Mouse (Mus musculus): ENCODE data around the gene Foxp4. TPM values are rescaled to one million over a fixed set of nuclear protein-coding genes. Genes with fewer than 3 reads are reported as not detected.
A peak's percentile ranks its signal among the peaks of the same experiment; 100 is the strongest.

Foxp4 gene
- polyA plus RNA-seq (2014; fragmentation: Nextera tagmentation; extraction: Ambion mirVana) = 34.5 and 35.8 TPM in 2 replicates

- peak within 1 kb of the TSS; percentile 93 for H3K4me2 ChIP-seq (ENCODE audit: low read depth)
- no peaks in the 10 kb centered on the region for H3K27me3 ChIP-seq (ENCODE audit: control insufficient read depth, insufficient read depth, low read length)
- peak; percentile 78 for ATAC-seq (ENCODE audit: insufficient read depth, low FRiP score, low TSS enrichment)
- no peaks in the 10 kb centered on the region for H3K36me3 ChIP-seq (ENCODE audit: control insufficient read depth, insufficient read depth, low read length)
- under 1% methylated on average over 86 of the region's 91 CpGs for WGBS
- H3K27ac ChIP-seq (ENCODE audit: low read depth, low read length) = peak within 1 kb of the TSS; percentile 94
- H3K4me1 ChIP-seq (ENCODE audit: control insufficient read depth, insufficient read depth, low read length) = peaks cover 31% of the 10 kb centered on the region
- DNase-seq (ENCODE audit: low spot score) = peak; percentile 95
- no peaks in the 10 kb centered on the region for H3K9me3 ChIP-seq (ENCODE audit: control insufficient read depth, low read length)
- H3K4me3 ChIP-seq (ENCODE audit: low read depth, low read length) = peak within 1 kb of the TSS; percentile 80
- H3K9ac ChIP-seq (ENCODE audit: low read length) = peak within 1 kb of the TSS; percentile 93
These were observed at the start of gene Foxp4 for GRCm38 (mm10) chr17:47924383-47925339. TSS of gene Foxp4 (minus strand) at chr17:47924645.

GRCm38 (mm10) chr17:47973563-47974472 lies 49.4 kb upstream of the Foxp4 start:
- Histone ChIP-seq H3K4me1 (ENCODE audit: control insufficient read depth, insufficient read depth, low read length) (peaks cover 24% of the 10 kb centered on the region), H3K9ac (ENCODE audit: low read length) (peak overlapping the region; percentile 51), H3K4me2 (ENCODE audit: low read depth) (peak overlapping the region; percentile 74), H3K36me3 (ENCODE audit: control insufficient read depth, insufficient read depth, low read length) (no peaks in the 10 kb centered on the region), H3K9me3 (ENCODE audit: control insufficient read depth, low read length) (no peaks in the 10 kb centered on the region), H3K27ac (ENCODE audit: low read depth, low read length) (peak overlapping the region; percentile 77), H3K4me3 (ENCODE audit: low read depth, low read length) (peak overlapping the region; percentile 34), H3K27me3 (ENCODE audit: control insufficient read depth, insufficient read depth, low read length) (peaks cover 9% of the 10 kb centered on the region; the same call in 1 of the 2 replicates)
- DNase-seq (ENCODE audit: low spot score) (peak; percentile 81), ATAC-seq (ENCODE audit: insufficient read depth, low FRiP score, low TSS enrichment) (peak; percentile 35; the same call in 1 of the 2 replicates)
- 2% methylated on average over 61 of the region's 61 CpGs for WGBS

GRCm38 (mm10) chr17:47965885-47966505 lies 41.5 kb upstream of the Foxp4 start:
- Histone ChIP-seq H3K27me3 (ENCODE audit: control insufficient read depth, insufficient read depth, low read length) (no peaks in the 10 kb centered on the region), H3K36me3 (ENCODE audit: control insufficient read depth, insufficient read depth, low read length) (no peaks in the 10 kb centered on the region), H3K4me1 (ENCODE audit: control insufficient read depth, insufficient read depth, low read length) (peaks cover 8% of the 10 kb centered on the region), H3K4me3 (ENCODE audit: low read depth, low read length) (no peak overlapping the region), H3K27ac (ENCODE audit: low read depth, low read length) (0 out of 2 replicates have a peak overlapping the region, but pooled peaks have one; percentile 20), H3K4me2 (ENCODE audit: low read depth) (no peak overlapping the region), H3K9ac (ENCODE audit: low read length) (no peak overlapping the region), H3K9me3 (ENCODE audit: control insufficient read depth, low read length) (no peaks in the 10 kb centered on the region)
- 27% methylated on average over 10 of the region's 12 CpGs for WGBS
- ATAC-seq (ENCODE audit: insufficient read depth, low FRiP score, low TSS enrichment) (peak; percentile 67), DNase-seq (ENCODE audit: low spot score) (peak; percentile 31)

GRCm38 (mm10) chr17:47958046-47958790 lies 33.8 kb upstream of the Foxp4 start:
- Histone ChIP-seq H3K27me3 (ENCODE audit: control insufficient read depth, insufficient read depth, low read length) (no peaks in the 10 kb centered on the region), H3K4me1 (ENCODE audit: control insufficient read depth, insufficient read depth, low read length) (no peaks in the 10 kb centered on the region), H3K4me3 (ENCODE audit: low read depth, low read length) (no peak overlapping the region), H3K36me3 (ENCODE audit: control insufficient read depth, insufficient read depth, low read length) (no peaks in the 10 kb centered on the region), H3K9me3 (ENCODE audit: control insufficient read depth, low read length) (no peaks in the 10 kb centered on the region), H3K9ac (ENCODE audit: low read length) (no peak overlapping the region), H3K27ac (ENCODE audit: low read depth, low read length) (no peak overlapping the region), H3K4me2 (ENCODE audit: low read depth) (no peak overlapping the region)
- no peak for DNase-seq (ENCODE audit: low spot score)
- 52% methylated on average over 10 of the region's 10 CpGs for WGBS
- ATAC-seq (ENCODE audit: insufficient read depth, low FRiP score, low TSS enrichment) = no peak

- Histone ChIP-seq H3K4me2 (ENCODE audit: low read depth) (no peak overlapping the region), H3K27me3 (ENCODE audit: control insufficient read depth, insufficient read depth, low read length) (no peaks in the 10 kb centered on the region), H3K4me1 (ENCODE audit: control insufficient read depth, insufficient read depth, low read length) (peaks cover 11% of the 10 kb centered on the region), H3K27ac (ENCODE audit: low read depth, low read length) (no peak overlapping the region), H3K36me3 (ENCODE audit: control insufficient read depth, insufficient read depth, low read length) (no peaks in the 10 kb centered on the region), H3K4me3 (ENCODE audit: low read depth, low read length) (no peak overlapping the region), H3K9me3 (ENCODE audit: control insufficient read depth, low read length) (no peaks in the 10 kb centered on the region), H3K9ac (ENCODE audit: low read length) (no peak overlapping the region)
- WGBS = 93% methylated on average over 8 of the region's 8 CpGs
- no peak for DNase-seq (ENCODE audit: low spot score)
- no peak for ATAC-seq (ENCODE audit: insufficient read depth, low FRiP score, low TSS enrichment)
These were observed 32.0 kb upstream of the Foxp4 start for GRCm38 (mm10) chr17:47956486-47956885.

GRCm38 (mm10) chr17:47955054-47955741 lies 30.8 kb upstream of the Foxp4 start:
- no peaks in the 10 kb centered on the region for H3K36me3 ChIP-seq (ENCODE audit: control insufficient read depth, insufficient read depth, low read length)
- H3K27me3 ChIP-seq (ENCODE audit: control insufficient read depth, insufficient read depth, low read length) = no peaks in the 10 kb centered on the region
- no peaks in the 10 kb centered on the region for H3K9me3 ChIP-seq (ENCODE audit: control insufficient read depth, low read length)
- H3K4me3 ChIP-seq (ENCODE audit: low read depth, low read length) = no peak overlapping the region
- no peak overlapping the region for H3K4me2 ChIP-seq (ENCODE audit: low read depth)
- H3K9ac ChIP-seq (ENCODE audit: low read length) = no peak overlapping the region
- no peak overlapping the region for H3K27ac ChIP-seq (ENCODE audit: low read depth, low read length)
- ATAC-seq (ENCODE audit: insufficient read depth, low FRiP score, low TSS enrichment) (no peak), DNase-seq (ENCODE audit: low spot score) (no peak)
- WGBS = 54% methylated on average over 12 of the region's 12 CpGs
- H3K4me1 ChIP-seq (ENCODE audit: control insufficient read depth, insufficient read depth, low read length) = peaks cover 12% of the 10 kb centered on the region

GRCm38 (mm10) chr17:47953231-47953630 lies 28.8 kb upstream of the Foxp4 start:
- H3K27ac ChIP-seq (ENCODE audit: low read depth, low read length) = no peak overlapping the region
- H3K4me3 ChIP-seq (ENCODE audit: low read depth, low read length) = no peak overlapping the region
- peaks cover 12% of the 10 kb centered on the region for H3K4me1 ChIP-seq (ENCODE audit: control insufficient read depth, insufficient read depth, low read length)
- WGBS = 39% methylated on average over 5 of the region's 5 CpGs
- ATAC-seq (ENCODE audit: insufficient read depth, low FRiP score, low TSS enrichment) = no peak
- no peak overlapping the region for H3K9ac ChIP-seq (ENCODE audit: low read length)
- no peaks in the 10 kb centered on the region for H3K36me3 ChIP-seq (ENCODE audit: control insufficient read depth, insufficient read depth, low read length)
- H3K4me2 ChIP-seq (ENCODE audit: low read depth) = no peak overlapping the region
- H3K27me3 ChIP-seq (ENCODE audit: control insufficient read depth, insufficient read depth, low read length) = no peaks in the 10 kb centered on the region
- no peaks in the 10 kb centered on the region for H3K9me3 ChIP-seq (ENCODE audit: control insufficient read depth, low read length)
- DNase-seq (ENCODE audit: low spot score) = no peak
